Mouse (Mus musculus) gastrocnemius, postnatal 25 days (tissue): Measurements from ENCODE around the gene Bcdin3d. TPM values are rescaled to one million over a fixed set of nuclear protein-coding genes. Genes with fewer than 3 reads are reported as not detected.
"Not testable (repeated sequence)": the region's sequence is repeated elsewhere in the genome, so short reads cannot be mapped to it uniquely, and the experiment has no call there.

ENCODE experiments used
- DNase-seq: peaks from one replicate; pipeline ENCODE4 v3.0.0; 2022
- total RNA-seq, 2 experiments: library from RNA; stranded (reverse); gene quantifications; 1 replicate in 1 of 2; 2 replicates in 1 of 2; pipeline ENCODE4 v1.2.3; 2021

Bcdin3d gene
- total RNA-seq, 2 experiments from 2014 or later = 3.0 to 4.1 TPM

- peak; percentile 61 for DNase-seq
Observed at GRCm38 (mm10) chr15:99473801-99474575, 542 bp downstream of the Bcdin3d start.

- DNase-seq = no peak
Observed at GRCm38 (mm10) chr15:99472972-99473371, 1.6 kb downstream of the Bcdin3d start.

- no peak for DNase-seq
Observed at GRCm38 (mm10) chr15:99471677-99472063, 2.9 kb downstream of the Bcdin3d start.

- peak; percentile 46 for DNase-seq
Observed at GRCm38 (mm10) chr15:99470971-99471676, 3.4 kb downstream of the Bcdin3d start.

GRCm38 (mm10) chr15:99470224-99470761 is 4.2 kb downstream of the Bcdin3d start:
- DNase-seq = peak; percentile 56

GRCm38 (mm10) chr15:99469736-99470135 is 4.8 kb downstream of the Bcdin3d start:
- no peak for DNase-seq

- DNase-seq = peak; percentile 64
Observed at GRCm38 (mm10) chr15:99469067-99469466, 5.5 kb downstream of the Bcdin3d start.

GRCm38 (mm10) chr15:99463194-99463593 is 11.3 kb downstream of the Bcdin3d start:
- DNase-seq = no peak

GRCm38 (mm10) chr15:99457606-99458401 is 16.7 kb downstream of the Bcdin3d start, which contains the start of gene Nckap5l:
Gene Nckap5l (minus strand): TSS chr15:99457748.
- peak; percentile 95 for DNase-seq

GRCm38 (mm10) chr15:99456963-99457605 is 17.4 kb downstream of the Bcdin3d start:
- DNase-seq = peak; percentile 74

GRCm38 (mm10) chr15:99456338-99456962 is 18.1 kb downstream of the Bcdin3d start:
- DNase-seq = no peak

GRCm38 (mm10) chr15:99455415-99455814 is 19.1 kb downstream of the Bcdin3d start:
- no peak for DNase-seq

- no peak for DNase-seq
Observed at GRCm38 (mm10) chr15:99454585-99455279, 19.8 kb downstream of the Bcdin3d start.

- no peak for DNase-seq
Observed at GRCm38 (mm10) chr15:99453153-99453900, 21.2 kb downstream of the Bcdin3d start.

GRCm38 (mm10) chr15:99449751-99450280 is 24.7 kb downstream of the Bcdin3d start:
- DNase-seq = no peak

- DNase-seq = peak; percentile 57
Observed at GRCm38 (mm10) chr15:99449131-99449750, 25.3 kb downstream of the Bcdin3d start.

- not testable (repeated sequence) for DNase-seq
Observed at GRCm38 (mm10) chr15:99446136-99446535, 28.4 kb downstream of the Bcdin3d start.

GRCm38 (mm10) chr15:99445567-99445966 is 29.0 kb downstream of the Bcdin3d start:
- no peak for DNase-seq

- DNase-seq = no peak
Observed at GRCm38 (mm10) chr15:99442358-99442757, 32.2 kb downstream of the Bcdin3d start.
